Mouse (Mus musculus) cerebellum, adult 2 months (tissue): ENCODE data around the gene Cmah.

Experiments used
- CTCF ChIP-seq: fragments of 200-500 bp; IDR thresholded peaks from 2 replicates; pipeline ENCODE4 v1.5.1; 2011; ENCODE audit warnings: low read depth, mild to moderate bottlenecking, control low read depth, low read length, moderate library complexity, borderline replicate concordance; ENCODE audit not compliant: insufficient read depth
- POLR2A ChIP-seq: fragments of 200-500 bp; IDR thresholded peaks from 2 replicates; pipeline ENCODE4 v1.6.1; 2011; ENCODE audit warnings: low read length, control low read depth, borderline replicate concordance; ENCODE audit not compliant: insufficient read depth

GRCm38 (mm10) chr13:24444709-24445108, 117.5 kb downstream of the Cmah start:
- TF ChIP-seq CTCF, result no peak
- TF ChIP-seq POLR2A, result no peak
